8 mouse cellular contexts compared by ENCODE assay signal in genomic region chr2:172862424-172862823, GRCm38 (mm10).
A peak's percentile ranks its signal among the peaks of the same experiment; 100 is the strongest.
DNase-seq lines count a peak whose midpoint lies in the region; ATAC-seq and TF ChIP-seq lines count a peak whose summit lies in the region.
"Had no signal": no experiment of that assay in that cellular context is flagged by ENCODE, and none has a peak within 500 bp of the region (broad histone marks: within the 10 kb centered on the region; RNA-seq: fewer than 3 reads in every experiment).

No protein-coding gene starts in this region.

- DNase-seq in kidney, postnatal 25 days, result no peak
- DNase-seq in ES-E14 (ENCODE audit: low read depth, low spot score), result no peak
- no peak for DNase-seq in embryonic facial prominence, embryonic 10.5 days (ENCODE audit: low spot score)
- DNase-seq in frontal cortex, postnatal 14 days (ENCODE audit: low spot score in 2 of 2), result no peak

- no peak overlapping the region for H3K27ac ChIP-seq in kidney, embryonic 14.5 days (ENCODE audit: low read depth, low read length)
- no peak overlapping the region for H3K27ac ChIP-seq in ES-E14 (ENCODE audit: insufficient read depth, low read depth, low read length, poor library complexity, severe bottlenecking)
- H3K27ac ChIP-seq in embryonic facial prominence, embryonic 10.5 days (replicated peaks), result peak overlapping the region; percentile 51; the same call in 1 of the 2 replicates
- H3K27ac ChIP-seq in lung, embryonic 15.5 days, result no peak overlapping the region
- H3K27ac ChIP-seq: limb, embryonic 15.5 days had no signal

- peaks cover 25% of the 10 kb centered on the region for H3K4me1 ChIP-seq in kidney, embryonic 14.5 days (ENCODE audit: control insufficient read depth, insufficient read depth, low read length)
- peaks cover 24 to 34% of the 10 kb centered on the region in 2 experiments for H3K4me1 ChIP-seq in ES-E14 (ENCODE audit: control insufficient read depth in 2 of 2, insufficient read depth in 2 of 2, low read length in 2 of 2, poor library complexity in 1 of 2)
- peaks cover 36% of the 10 kb centered on the region for H3K4me1 ChIP-seq in embryonic facial prominence, embryonic 10.5 days
- H3K4me1 ChIP-seq in lung, embryonic 15.5 days, result peaks cover 35% of the 10 kb centered on the region

- no peak overlapping the region for H3K4me2 ChIP-seq in kidney, embryonic 14.5 days (replicated peaks; ENCODE audit: low read depth, low read length)
- H3K4me2 ChIP-seq in lung, embryonic 15.5 days, result peak overlapping the region; percentile 58

- in situ Hi-C loops in ES-E14 (cut with MboI; ENCODE audit: low sequenced_read_pairs in 2 of 2, unreplicated experiment in 2 of 2), result no loop called here

- H3K27me3 ChIP-seq in kidney, embryonic 14.5 days (ENCODE audit: control insufficient read depth, insufficient read depth, low read length), result no peaks in the 10 kb centered on the region
- peaks cover 19% of the 10 kb centered on the region; the same call in 1 of the 2 replicates for H3K27me3 ChIP-seq in embryonic facial prominence, embryonic 10.5 days (replicated peaks; ENCODE audit: low read depth, poor library complexity, severe bottlenecking)
- H3K27me3 ChIP-seq in lung, embryonic 15.5 days, result peaks cover 10% of the 10 kb centered on the region; the same call in 1 of the 2 replicates
- H3K27me3 ChIP-seq: limb, embryonic 15.5 days had no signal

- peak; percentile 13 for ATAC-seq in kidney, embryonic 14.5 days (ENCODE audit: low FRiP score, low TSS enrichment)
- ATAC-seq in lung, embryonic 15.5 days (ENCODE audit: borderline replicate concordance, extremely low read depth, low FRiP score, low TSS enrichment), result no peak
- no peak for ATAC-seq in inflammation-experienced regulatory T-cells, adult 6 months

- H3K9me3 ChIP-seq in kidney, embryonic 14.5 days (ENCODE audit: control insufficient read depth, low read length), result peaks cover 6% of the 10 kb centered on the region; the same call in 1 of the 2 replicates
- H3K9me3 ChIP-seq in ES-E14 (ENCODE audit: control insufficient read depth, insufficient read depth, low read depth, low read length), result no peaks in the 10 kb centered on the region
- H3K9me3 ChIP-seq in embryonic facial prominence, embryonic 10.5 days, result peaks cover 17% of the 10 kb centered on the region
- H3K9me3 ChIP-seq in lung, embryonic 15.5 days, result no peaks in the 10 kb centered on the region
- H3K9me3 ChIP-seq: limb, embryonic 15.5 days had no signal

- H3K4me3 ChIP-seq in kidney, embryonic 14.5 days (ENCODE audit: low read length), result no peak overlapping the region
- H3K4me3 ChIP-seq in ES-E14 (ENCODE audit: insufficient read depth in 1 of 2, low read depth in 1 of 2, low read length in 2 of 2, poor library complexity in 1 of 2, severe bottlenecking in 1 of 2), result peak overlapping the region; percentile 7 to 50; a peak in 2 of 4 replicates
- peak overlapping the region; percentile 35; the same call in 1 of the 2 replicates for H3K4me3 ChIP-seq in embryonic facial prominence, embryonic 10.5 days
- H3K4me3 ChIP-seq in lung, embryonic 15.5 days, result 0 out of 2 replicates have a peak overlapping the region, but pooled peaks have one; percentile 24

- 66% methylated on average over 19 of the region's 19 CpGs for WGBS in kidney, embryonic 14.5 days
- WGBS in embryonic facial prominence, embryonic 10.5 days, result 76% methylated on average over 19 of the region's 19 CpGs
- WGBS in lung, embryonic 15.5 days, result 33% methylated on average over 19 of the region's 19 CpGs

- H3K36me3 ChIP-seq in kidney, embryonic 14.5 days (ENCODE audit: control insufficient read depth, insufficient read depth, low read length), result no peaks in the 10 kb centered on the region
- no peaks in the 10 kb centered on the region for H3K36me3 ChIP-seq in ES-E14 (ENCODE audit: control insufficient read depth, insufficient read depth, low read length, poor library complexity, severe bottlenecking)
- H3K36me3 ChIP-seq in embryonic facial prominence, embryonic 10.5 days (replicated peaks), result 0 out of 2 replicates have a peak, but pooled peaks cover 6% of the 10 kb centered on the region
- no peaks in the 10 kb centered on the region for H3K36me3 ChIP-seq in lung, embryonic 15.5 days
- H3K36me3 ChIP-seq: limb, embryonic 15.5 days had no signal

- H3K9ac ChIP-seq in kidney, embryonic 14.5 days (ENCODE audit: low read depth, low read length), result no peak overlapping the region
- H3K9ac ChIP-seq in ES-E14 (ENCODE audit: insufficient read depth, low read depth, low read length, poor library complexity, severe bottlenecking), result no peak overlapping the region
- no peak overlapping the region for H3K9ac ChIP-seq in lung, embryonic 15.5 days
- H3K9ac ChIP-seq: limb, embryonic 15.5 days had no signal

TF ChIP-seq in ES-E14, 5 proteins besides CTCF, POLR2A, EP300 and RAD21:
- TF ChIP-seq HCFC1 (IDR thresholded peaks at IDR 0.05; ENCODE audit: borderline replicate concordance, insufficient read depth, low read length), result no peak
- no peak for TF ChIP-seq ZC3H11A (IDR thresholded peaks at IDR 0.05; ENCODE audit: borderline replicate concordance, low read depth, low read length)
- no peak for TF ChIP-seq MAFK (IDR thresholded peaks at IDR 0.05; ENCODE audit: insufficient read depth, low read depth, low read length)
- TF ChIP-seq CHD2 (IDR thresholded peaks at IDR 0.05; ENCODE audit: low read depth, low read length), result no peak
- no peak for TF ChIP-seq ZNF384 (IDR thresholded peaks at IDR 0.05; ENCODE audit: low read depth, low read length)
TF ChIP-seq in ES-E14: peak in this region for 0.
